Mouse (Mus musculus): ENCODE measurements around the gene Gpc6.

The Gpc6 gene

DNA sequence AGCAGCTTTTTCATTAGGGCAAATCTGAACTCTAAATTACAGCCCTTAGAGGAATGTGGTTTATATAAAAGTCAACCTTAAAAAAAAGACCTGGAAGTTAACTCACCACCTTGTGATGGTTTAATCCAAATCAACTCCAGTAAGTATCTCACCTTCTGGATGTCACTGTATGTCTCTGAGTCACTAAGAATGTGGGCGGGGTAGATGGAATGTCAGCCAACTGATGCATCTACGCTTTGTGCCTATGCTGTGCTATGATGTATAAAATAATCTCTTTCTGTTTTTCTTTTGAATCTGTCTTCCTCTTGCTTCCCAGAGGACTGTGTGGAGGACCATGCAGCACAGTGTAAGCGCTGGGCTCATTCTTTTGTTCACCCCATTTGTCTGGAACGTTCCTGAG lies 966.9 kb downstream of the Gpc6 start:
- DNase-seq, result no peak

DNA sequence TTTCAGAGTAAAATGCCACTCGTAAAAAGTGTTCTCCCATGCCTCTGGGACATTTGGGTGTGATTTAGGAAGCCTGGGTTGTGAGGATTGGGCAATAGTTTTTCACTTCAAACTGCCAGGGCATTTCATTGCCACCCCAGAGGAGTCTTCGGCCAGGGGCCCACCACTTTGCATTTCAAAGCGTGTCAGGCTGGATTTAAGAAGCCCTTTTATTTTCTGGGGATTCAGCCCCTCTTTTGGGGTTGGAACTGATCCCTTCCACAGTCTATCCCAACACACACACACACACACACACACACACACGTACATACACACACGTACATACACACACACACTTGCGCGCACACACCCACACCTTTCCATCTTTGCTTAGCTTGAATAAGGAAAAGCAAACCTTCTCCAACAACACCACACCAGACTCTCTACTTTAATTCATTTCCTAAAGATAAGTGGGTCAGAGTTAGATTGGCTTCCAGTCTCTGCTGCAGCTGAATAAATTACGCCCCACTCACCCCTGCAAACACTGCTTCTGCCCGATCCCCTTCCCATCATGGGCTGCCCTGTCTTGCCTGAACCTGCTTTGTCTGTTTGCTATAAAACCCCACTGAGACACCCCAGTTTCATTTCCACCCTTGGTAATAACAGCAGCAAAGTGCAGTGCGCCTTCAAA lies 969.9 kb downstream of the Gpc6 start:
- no peak for DNase-seq

GRCm38 (mm10) chr14:117895539-117895912 lies 970.4 kb downstream of the Gpc6 start:
- peak; percentile 41 to 62 for DNase-seq

- no peak for DNase-seq
Observed at GRCm38 (mm10) chr14:117904300-117904699, 979.2 kb downstream of the Gpc6 start.

GRCm38 (mm10) chr14:117905701-117906100 lies 980.6 kb downstream of the Gpc6 start:
- no peak for DNase-seq

DNA sequence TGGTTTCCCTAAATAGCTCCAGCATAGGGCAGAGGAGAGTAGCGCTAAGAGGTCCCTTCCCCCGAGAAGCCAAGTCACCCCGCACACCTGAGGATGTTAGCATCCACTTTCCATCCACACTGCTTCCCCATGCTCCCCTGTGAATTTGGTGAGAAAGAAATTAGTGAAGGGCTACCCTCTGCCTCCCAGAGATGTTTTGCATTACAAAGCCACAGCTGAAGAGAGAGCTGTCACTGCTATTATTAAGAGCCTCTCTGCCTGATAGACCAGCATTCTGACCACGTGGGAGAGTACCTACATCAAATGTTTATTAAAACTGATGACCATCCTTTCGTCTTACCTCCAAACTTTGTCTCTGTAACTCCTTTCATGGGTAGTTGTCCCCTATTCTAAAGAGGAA lies 981.2 kb downstream of the Gpc6 start:
- DNase-seq, result no peak

GRCm38 (mm10) chr14:117908231-117908920 lies 983.3 kb downstream of the Gpc6 start:
- DNase-seq, result no peak

GRCm38 (mm10) chr14:117909046-117909445 lies 983.9 kb downstream of the Gpc6 start:
- DNase-seq, result no peak

GRCm38 (mm10) chr14:117910323-117910722 lies 985.2 kb downstream of the Gpc6 start:
- no peak for DNase-seq

DNA sequence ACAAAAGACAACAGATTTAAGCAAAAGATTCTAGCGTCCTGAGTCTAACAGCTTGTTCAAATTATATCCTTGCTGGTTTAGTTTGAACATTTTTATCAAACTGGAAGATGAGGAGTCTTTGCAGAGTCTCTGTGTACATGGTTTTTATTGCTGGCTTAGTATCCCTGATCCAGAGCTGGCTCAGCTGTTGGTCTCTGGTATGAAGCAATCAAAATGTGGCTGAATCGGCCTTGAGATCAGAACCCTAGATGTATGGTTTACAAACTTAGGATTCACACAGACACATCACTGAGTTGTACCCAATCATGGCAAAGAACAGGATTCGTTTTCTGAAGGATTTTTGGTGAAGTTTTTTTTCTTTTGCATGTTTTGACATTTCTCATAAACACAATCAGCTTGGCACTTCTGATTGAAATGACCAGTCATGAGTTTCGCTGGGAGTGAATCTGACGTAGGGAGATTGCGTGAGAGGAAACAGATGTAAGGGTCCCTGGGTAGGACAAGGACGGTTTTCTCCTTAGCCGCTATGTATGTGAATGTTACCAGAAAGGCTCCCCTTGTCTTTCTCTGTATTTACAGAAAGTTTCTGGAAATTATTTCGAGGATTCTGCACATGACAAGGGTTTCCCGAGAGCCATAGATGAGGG lies 987.6 kb downstream of the Gpc6 start:
- DNase-seq, result no peak

DNA sequence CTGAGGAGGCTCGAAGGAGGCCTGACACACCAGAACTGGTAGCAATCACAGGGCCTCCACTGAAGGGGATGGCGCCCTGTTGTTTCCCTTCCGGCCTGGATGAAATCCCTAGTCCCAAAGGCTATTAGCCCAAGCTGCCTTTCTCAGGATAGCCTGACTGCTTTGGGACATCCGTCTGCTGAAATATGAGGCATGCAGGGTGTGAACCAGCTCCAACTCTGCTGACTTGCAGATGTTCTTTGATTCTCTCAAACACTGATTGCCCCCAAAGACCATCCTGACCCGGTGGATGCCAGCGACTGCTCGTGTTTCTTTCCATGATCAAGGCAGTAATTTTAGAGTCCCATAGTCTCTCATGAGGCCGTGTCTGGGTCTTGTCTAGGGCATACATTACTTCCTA lies 991.5 kb downstream of the Gpc6 start:
- DNase-seq, result no peak

- DNase-seq, result no peak
Observed at GRCm38 (mm10) chr14:117918724-117919123, 993.6 kb downstream of the Gpc6 start.

- DNase-seq, result no peak
Observed at GRCm38 (mm10) chr14:117919612-117920011, 994.5 kb downstream of the Gpc6 start.

- DNase-seq, result no peak
Observed at GRCm38 (mm10) chr14:117921393-117922014, 996.4 kb downstream of the Gpc6 start.

DNA sequence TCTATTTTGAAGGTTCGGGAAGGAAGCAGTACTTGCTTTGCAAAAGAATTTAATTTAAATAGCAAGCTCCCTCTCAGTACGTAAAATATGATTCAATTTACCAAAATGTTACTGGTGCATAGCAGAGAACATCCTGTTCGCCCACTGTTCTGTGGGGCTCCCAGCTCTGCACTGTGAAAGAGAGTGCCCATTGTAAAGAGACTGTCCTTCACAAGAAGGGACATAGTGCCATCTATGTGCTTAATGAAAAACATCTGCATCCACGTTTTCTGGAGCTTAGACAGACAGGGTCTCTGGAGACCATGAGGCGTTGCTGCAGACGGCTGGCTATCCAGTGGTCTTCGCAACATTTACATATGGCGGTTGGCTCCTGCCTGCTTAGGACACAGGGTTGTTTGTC lies 998.6 kb downstream of the Gpc6 start:
- no peak for DNase-seq

- no peak for DNase-seq
Observed at GRCm38 (mm10) chr14:117930105-117930847, 1005.2 kb downstream of the Gpc6 start.

- DNase-seq, result no peak
Observed at GRCm38 (mm10) chr14:117930848-117931816, 1006.0 kb downstream of the Gpc6 start.

GRCm38 (mm10) chr14:117932163-117932851 lies 1007.2 kb downstream of the Gpc6 start:
- DNase-seq, result no peak

DNA sequence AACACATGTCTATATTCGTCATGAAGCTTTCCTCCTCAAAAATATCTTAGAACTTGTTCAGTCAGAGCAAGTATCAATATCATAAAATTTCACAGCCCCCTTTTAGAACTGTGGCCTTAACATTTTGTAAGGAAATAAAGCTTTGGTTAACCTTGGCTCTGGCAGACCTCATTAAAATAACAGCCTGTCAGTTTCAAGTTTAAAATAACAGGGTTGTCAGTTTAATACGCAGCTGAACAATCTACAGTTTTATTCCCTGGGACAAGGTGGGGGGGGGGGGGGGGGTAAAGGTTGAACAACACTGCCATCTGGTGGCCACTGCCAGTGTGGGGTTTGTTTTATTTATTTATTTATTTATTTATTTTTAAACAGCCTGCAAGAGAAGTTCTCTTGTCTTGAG lies 1013.4 kb downstream of the Gpc6 start:
- DNase-seq, result peak; percentile 64 to 75

- DNase-seq, result peak in 1 of 2 experiments; percentile 24
Observed at GRCm38 (mm10) chr14:117939471-117939870, 1014.4 kb downstream of the Gpc6 start.

GRCm38 (mm10) chr14:117945920-117946503 lies 1020.9 kb downstream of the Gpc6 start:
- DNase-seq, result no peak
